Comparison of ENCODE assay signal across 13 mouse cellular contexts in genomic region chr13:72715959-72716680, GRCm38 (mm10).
DNase-seq lines count a peak whose midpoint lies in the region.
"Had no signal": no experiment of that assay in that cellular context is flagged by ENCODE, and none has a peak within 500 bp of the region (broad histone marks: within the 10 kb centered on the region; RNA-seq: fewer than 3 reads in every experiment).

No protein-coding gene starts in this region.

- peak; percentile 4 for DNase-seq in adrenal gland, adult 2 months
- DNase-seq in adrenal gland, postnatal 4 days (ENCODE audit: low spot score in 2 of 2) = no peak
- DNase-seq in adrenal gland, postnatal 10 days = peak; percentile 13
- no peak for DNase-seq in adrenal gland, adult 18-20 months (ENCODE audit: low spot score in 2 of 2)
- DNase-seq in adipocyte (ENCODE audit: low spot score) = peak; percentile 62
- peak; percentile 100 for DNase-seq in fat pad, adult 2 months (ENCODE audit: extremely low read depth, low read depth, low spot score)
- no peak for DNase-seq in yolk sac, embryonic 10.5 days (ENCODE audit: low spot score)
- DNase-seq in cerebellum, postnatal 14 days = no peak
- DNase-seq: B cell, adult 2 months; cerebellum, adult 11-12 months; cerebellum, adult 2 months; cerebellum, adult 9-11 months; cerebellum, postnatal 25 days had no signal

Comparison
In these comparisons a context has a peak if more than half of its experiments do, and no peak if none do; other contexts are left out.
1. DNase-seq: peak in adrenal gland, adult 2 months (single experiment), adrenal gland, postnatal 10 days (single experiment), adipocyte (single experiment) and fat pad, adult 2 months (single experiment); none in adrenal gland, postnatal 4 days (0 of 2), adrenal gland, adult 18-20 months (0 of 2), yolk sac, embryonic 10.5 days (single experiment) and cerebellum, postnatal 14 days (0 of 2).